ENCODE assay signal across 7 mouse cellular contexts in genomic region chr2:158409595-158410021, GRCm38 (mm10). TPM values are rescaled to one million over a fixed set of nuclear protein-coding genes. Genes with fewer than 3 reads are reported as not detected.
DNase-seq lines count a peak whose midpoint lies in the region; ATAC-seq and TF ChIP-seq lines count a peak whose summit lies in the region.

Gene Ralgapb (plus strand): TSS chr2:158409848.

- intact Hi-C loops in left cerebral cortex, postnatal 4 days (cut with DNase I), result no loop called here

- H3K9ac ChIP-seq in intestine, postnatal 0 days (ENCODE audit: low read depth, low read length), result peak within 1 kb of the TSS; percentile 97
- peak within 1 kb of the TSS; percentile 90 for H3K9ac ChIP-seq in midbrain, embryonic 12.5 days (replicated peaks)

- peak; percentile 99 for DNase-seq in adrenal gland, postnatal 10 days
- DNase-seq in embryonic facial prominence, embryonic 10.5 days (ENCODE audit: low spot score), result peak; percentile 99
- DNase-seq in gonadal fat pad, adult 2 months (ENCODE audit: low read depth), result peak; percentile 50
- peak; percentile 99 for DNase-seq in left cerebral cortex, postnatal 4 days

- no peaks in the 10 kb centered on the region for H3K27me3 ChIP-seq in embryonic facial prominence, embryonic 10.5 days (replicated peaks; ENCODE audit: low read depth, poor library complexity, severe bottlenecking)
- H3K27me3 ChIP-seq in intestine, postnatal 0 days (replicated peaks; ENCODE audit: control insufficient read depth, insufficient read depth, low read length), result no peaks in the 10 kb centered on the region
- H3K27me3 ChIP-seq in midbrain, embryonic 12.5 days, result no peaks in the 10 kb centered on the region
- no peaks in the 10 kb centered on the region for H3K27me3 ChIP-seq in small intestine, adult 2 months (ENCODE audit: control insufficient read depth, insufficient read depth, low read length)

- H3K36me3 ChIP-seq in embryonic facial prominence, embryonic 10.5 days (replicated peaks), result no peaks in the 10 kb centered on the region
- H3K36me3 ChIP-seq in intestine, postnatal 0 days (ENCODE audit: control insufficient read depth, insufficient read depth), result no peaks in the 10 kb centered on the region
- H3K36me3 ChIP-seq in midbrain, embryonic 12.5 days, result no peaks in the 10 kb centered on the region
- H3K36me3 ChIP-seq in small intestine, adult 2 months (ENCODE audit: control insufficient read depth, insufficient read depth, low read length), result no peaks in the 10 kb centered on the region

- peak; percentile 67; the same call in 1 of the 2 replicates for TF ChIP-seq POLR2A in small intestine, adult 2 months (IDR thresholded peaks at IDR 0.05; ENCODE audit: low read depth, low read length)

- peak within 1 kb of the TSS; percentile 88 for H3K27ac ChIP-seq in embryonic facial prominence, embryonic 10.5 days (replicated peaks)
- peak within 1 kb of the TSS; percentile 94 for H3K27ac ChIP-seq in intestine, postnatal 0 days (ENCODE audit: low read depth, low read length)
- peak within 1 kb of the TSS; percentile 89 for H3K27ac ChIP-seq in midbrain, embryonic 12.5 days (replicated peaks)
- H3K27ac ChIP-seq in small intestine, adult 2 months (ENCODE audit: insufficient read depth, low read depth, low read length), result peak within 1 kb of the TSS; percentile 61

- H3K4me1 ChIP-seq in embryonic facial prominence, embryonic 10.5 days, result peaks cover 21% of the 10 kb centered on the region
- peaks cover 9% of the 10 kb centered on the region; the same call in 1 of the 2 replicates for H3K4me1 ChIP-seq in intestine, postnatal 0 days (replicated peaks; ENCODE audit: control insufficient read depth, insufficient read depth, low read length)
- H3K4me1 ChIP-seq in midbrain, embryonic 12.5 days, result peaks cover 19% of the 10 kb centered on the region
- H3K4me1 ChIP-seq in small intestine, adult 2 months (ENCODE audit: control insufficient read depth, insufficient read depth, insufficient read length, low read length), result peaks cover 8% of the 10 kb centered on the region

- H3K9me3 ChIP-seq in embryonic facial prominence, embryonic 10.5 days, result no peaks in the 10 kb centered on the region
- no peaks in the 10 kb centered on the region for H3K9me3 ChIP-seq in intestine, postnatal 0 days (ENCODE audit: control insufficient read depth)
- H3K9me3 ChIP-seq in midbrain, embryonic 12.5 days, result no peaks in the 10 kb centered on the region

- under 1% methylated on average over 46 of the region's 46 CpGs for WGBS in embryonic facial prominence, embryonic 10.5 days
- under 1% methylated on average over 46 of the region's 46 CpGs for WGBS in intestine, postnatal 0 days
- WGBS in midbrain, embryonic 12.5 days, result under 1% methylated on average over 46 of the region's 46 CpGs
- WGBS in small intestine, adult 2 months, result under 1% methylated on average over 46 of the region's 46 CpGs

- peak; percentile 88 for ATAC-seq in intestine, postnatal 0 days
- peak; percentile 89 for ATAC-seq in midbrain, embryonic 12.5 days (ENCODE audit: low FRiP score, low read depth)

- peak within 1 kb of the TSS; percentile 97 for H3K4me3 ChIP-seq in embryonic facial prominence, embryonic 10.5 days
- H3K4me3 ChIP-seq in intestine, postnatal 0 days (ENCODE audit: low read depth, low read length), result peak within 1 kb of the TSS; percentile 96
- H3K4me3 ChIP-seq in midbrain, embryonic 12.5 days, result peak within 1 kb of the TSS; percentile 83
- peak within 1 kb of the TSS; percentile 97 for H3K4me3 ChIP-seq in small intestine, adult 2 months (ENCODE audit: low read depth, low read length)

- peak within 1 kb of the TSS; percentile 86 for H3K4me2 ChIP-seq in intestine, postnatal 0 days (replicated peaks; ENCODE audit: low read depth)
- peak within 1 kb of the TSS; percentile 95 for H3K4me2 ChIP-seq in midbrain, embryonic 12.5 days (replicated peaks)

- peak; percentile 80 for TF ChIP-seq CTCF in intestine, postnatal 0 days (IDR thresholded peaks at IDR 0.05; ENCODE audit: low read depth)
- peak; percentile 67 for TF ChIP-seq CTCF in small intestine, adult 2 months (IDR thresholded peaks at IDR 0.05; ENCODE audit: extremely low read depth, insufficient read length, insufficient replicate concordance, low read depth, low read length)

RNA-seq across cellular contexts. Expression of gene Ralgapb, which starts in this region (rescaled TPM):
- total RNA-seq in adrenal gland, postnatal 10 days (2021), result 10 to 100 TPM; 33.7 to 42.1 TPM
- polyA plus RNA-seq in embryonic facial prominence, embryonic 10.5 days (2016; fragmentation: Nextera tagmentation; extraction: Ambion mirVana), result 11.9 and 12.7 TPM in 2 replicates
- polyA plus RNA-seq in gonadal fat pad, adult 2 months (2012; rRNA removed), result 30.9 and 31.8 TPM in 2 replicates
- polyA plus RNA-seq in intestine, postnatal 0 days (2015; fragmentation: Nextera tagmentation; extraction: Ambion mirVana), result 11.5 and 11.6 TPM in 2 replicates
- 10 to 100 TPM; 72.5 to 78.0 TPM for total RNA-seq in left cerebral cortex, postnatal 4 days (2021)
- polyA plus RNA-seq in midbrain, embryonic 12.5 days (2016; fragmentation: Nextera tagmentation; extraction: Ambion mirVana), result 24.8 and 25.6 TPM in 2 replicates
- polyA plus RNA-seq in small intestine, adult 2 months (2012; rRNA removed), result 7.1 and 16.4 TPM in 2 replicates

Comparison
In these comparisons a context has a peak if more than half of its experiments do, and no peak if none do; other contexts are left out.
1. Peak in every context shown above with its lines: DNase-seq, ATAC-seq, H3K4me3 ChIP-seq and H3K27ac ChIP-seq.